In the genomic region with DNA sequence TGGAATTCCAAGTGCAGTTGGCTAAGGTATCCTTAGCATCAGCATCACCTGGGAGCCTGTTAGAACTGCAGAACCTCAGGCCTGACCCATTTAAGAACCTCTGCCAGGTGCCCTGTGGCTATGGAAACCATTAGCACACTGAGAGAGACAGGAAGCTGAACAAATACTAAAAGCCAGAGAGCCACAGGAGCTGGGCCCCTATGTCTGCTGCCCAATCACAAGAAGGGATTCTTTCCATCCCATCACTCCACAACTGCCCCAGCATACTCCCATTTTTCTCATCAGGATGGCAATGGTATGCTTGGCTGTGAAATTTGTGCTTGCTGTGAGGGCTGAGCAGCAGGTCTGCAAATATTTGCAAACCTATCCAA, we compare ENCODE assay signal across 13 mouse cellular contexts.
A peak's percentile ranks its signal among the peaks of the same experiment; 100 is the strongest.
DNase-seq lines count a peak whose midpoint lies in the region; ATAC-seq lines count a peak whose summit lies in the region.
"Had no signal": no experiment of that assay in that cellular context is flagged by ENCODE, and none has a peak within 500 bp of the region (broad histone marks: within the 10 kb centered on the region; RNA-seq: fewer than 3 reads in every experiment).

No protein-coding gene starts in this region.

- H3K4me2 ChIP-seq in lung, embryonic 15.5 days: peak overlapping the region; percentile 10; the same call in 1 of the 2 replicates
- H3K4me2 ChIP-seq in hindbrain, embryonic 13.5 days: no peak overlapping the region
- no peak overlapping the region for H3K4me2 ChIP-seq in midbrain, embryonic 14.5 days (ENCODE audit: low read length)

- H3K27me3 ChIP-seq in lung, embryonic 15.5 days: peaks cover 18% of the 10 kb centered on the region
- peaks cover 45% of the 10 kb centered on the region for H3K27me3 ChIP-seq in hindbrain, embryonic 13.5 days
- H3K27me3 ChIP-seq in midbrain, embryonic 14.5 days (ENCODE audit: control insufficient read depth, insufficient read depth, low read length): no peaks in the 10 kb centered on the region; the same call in 1 of the 2 replicates

- H3K9me3 ChIP-seq in lung, embryonic 15.5 days: no peaks in the 10 kb centered on the region
- no peaks in the 10 kb centered on the region for H3K9me3 ChIP-seq in hindbrain, embryonic 13.5 days
- H3K9me3 ChIP-seq in midbrain, embryonic 14.5 days (ENCODE audit: control insufficient read depth, low read length): no peaks in the 10 kb centered on the region
- H3K9me3 ChIP-seq: G1E had no signal

- H3K4me1 ChIP-seq in lung, embryonic 15.5 days: peaks cover 11% of the 10 kb centered on the region
- no peaks in the 10 kb centered on the region; the same call in 1 of the 2 replicates for H3K4me1 ChIP-seq in hindbrain, embryonic 13.5 days (replicated peaks)
- H3K4me1 ChIP-seq in midbrain, embryonic 14.5 days (ENCODE audit: control insufficient read depth, insufficient read depth, low read length): 0 out of 2 replicates have a peak, but pooled peaks cover 4% of the 10 kb centered on the region

- DNase-seq in cerebellum, postnatal 14 days: peak; percentile 6 to 10
- DNase-seq in cerebellum, adult 9-11 months: no peak
- DNase-seq in lung, postnatal 10 days: no peak
- DNase-seq in midbrain, embryonic 14.5 days: no peak
- DNase-seq in embryo, embryonic 9.5 days (ENCODE audit: extremely low spot score): no peak
- DNase-seq in natural killer cell, adult 2 months (ENCODE audit: low spot score in 2 of 2): no peak
- DNase-seq: thymus, adult 2 months had no signal

- ATAC-seq in lung, embryonic 15.5 days (ENCODE audit: borderline replicate concordance, extremely low read depth, low FRiP score, low TSS enrichment): no peak
- no peak for ATAC-seq in hindbrain, embryonic 13.5 days (ENCODE audit: low FRiP score)
- 0 out of 2 replicates have a peak, but pooled peaks have one; percentile 11 for ATAC-seq in midbrain, embryonic 14.5 days (ENCODE audit: low FRiP score, low TSS enrichment)
- ATAC-seq: activated CD4-positive, CD25-positive, alpha-beta regulatory T cell, adult 4 months; intestine, postnatal 0 days had no signal

- no peaks in the 10 kb centered on the region for H3K36me3 ChIP-seq in lung, embryonic 15.5 days
- H3K36me3 ChIP-seq in hindbrain, embryonic 13.5 days: no peaks in the 10 kb centered on the region
- no peaks in the 10 kb centered on the region for H3K36me3 ChIP-seq in midbrain, embryonic 14.5 days (ENCODE audit: control insufficient read depth, insufficient read depth, low read length)
- H3K36me3 ChIP-seq: G1E had no signal

- no peak overlapping the region for H3K4me3 ChIP-seq in lung, embryonic 15.5 days
- no peak overlapping the region for H3K4me3 ChIP-seq in hindbrain, embryonic 13.5 days
- no peak overlapping the region for H3K4me3 ChIP-seq in midbrain, embryonic 14.5 days (replicated peaks; ENCODE audit: low read depth, low read length)

- peak overlapping the region; percentile 64; the same call in 1 of the 2 replicates for H3K27ac ChIP-seq in lung, embryonic 15.5 days
- peak overlapping the region; percentile 58; the same call in 1 of the 2 replicates for H3K27ac ChIP-seq in hindbrain, embryonic 13.5 days
- H3K27ac ChIP-seq in midbrain, embryonic 14.5 days (replicated peaks; ENCODE audit: low read depth, low read length): peak overlapping the region; percentile 57
- H3K27ac ChIP-seq: liver, embryonic 14.5 days had no signal

- no peak overlapping the region for H3K9ac ChIP-seq in lung, embryonic 15.5 days
- no peak overlapping the region for H3K9ac ChIP-seq in hindbrain, embryonic 13.5 days
- no peak overlapping the region for H3K9ac ChIP-seq in midbrain, embryonic 14.5 days (replicated peaks; ENCODE audit: low read length)
- H3K9ac ChIP-seq: liver, embryonic 14.5 days had no signal

Comparison
In these comparisons a context has a peak if more than half of its experiments do, and no peak if none do; other contexts are left out.
1. DNase-seq: peak in cerebellum, postnatal 14 days (2 of 2); none in cerebellum, adult 9-11 months (single experiment), lung, postnatal 10 days (single experiment), midbrain, embryonic 14.5 days (single experiment), embryo, embryonic 9.5 days (single experiment) and natural killer cell, adult 2 months (0 of 2).
2. Peak in every context shown above with its lines, with median percentiles within 50 percentile points of each other: H3K27ac ChIP-seq.